Mouse (Mus musculus) bone marrow macrophage, adult 2 months (primary cell): ENCODE measurements around the gene Uggt1.

Source experiments
- CTCF ChIP-seq: IDR thresholded peaks from 2 replicates; pipeline ENCODE4 v1.5.1; 2012; ENCODE audit warnings: low read depth, mild to moderate bottlenecking, low read length, moderate library complexity
- POLR2A ChIP-seq: IDR thresholded peaks from 2 replicates; pipeline ENCODE4 v1.6.1; 2012; ENCODE audit warnings: mild to moderate bottlenecking, low read depth, low read length, borderline replicate concordance

DNA sequence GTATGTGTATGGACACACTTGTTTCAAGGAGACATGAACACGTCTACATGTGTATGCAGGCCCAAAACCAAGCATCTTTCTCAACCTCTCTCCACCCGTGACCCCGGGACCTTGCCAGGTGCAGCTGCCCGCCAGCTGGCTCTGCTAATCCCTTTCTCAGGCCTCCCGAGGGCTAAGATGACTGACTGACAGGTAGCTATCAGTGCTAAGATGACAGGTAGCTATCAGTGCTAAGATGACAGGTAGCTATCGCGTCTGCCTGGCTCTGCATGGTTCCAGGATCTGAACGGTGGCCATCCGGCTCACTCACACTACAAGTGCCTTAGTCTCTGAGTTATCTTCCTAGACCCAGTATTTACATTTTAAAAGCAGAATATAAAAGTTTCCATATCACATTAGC, 16.1 kb downstream of the Uggt1 start:
- TF ChIP-seq POLR2A: no peak
- TF ChIP-seq CTCF: no peak
